Mouse (Mus musculus) CH12.LX (cell line): ENCODE measurements around the gene Mrnip. TPM values are rescaled to one million over a fixed set of nuclear protein-coding genes. Genes with fewer than 3 reads are reported as not detected.

ENCODE experiments used
- DNase-seq: peaks from one replicate; pipeline ENCODE4 v3.0.0-alpha.2; 2013; ENCODE audit errors: extremely low read depth
- H3K27ac ChIP-seq: 2 replicates; pipeline ENCODE4 v1.5.1; 2012; ENCODE audit warnings: low read depth, mild to moderate bottlenecking, control low read depth, moderate library complexity; ENCODE audit not compliant: insufficient read depth
- H3K27me3 ChIP-seq: replicated peaks from 2 replicates; pipeline ENCODE3; 2012; ENCODE audit warnings: inconsistent platforms
- H3K36me3 ChIP-seq, 2 experiments: replicated peaks in 1 of 2; 2 replicates each; pipeline versions ENCODE3 to v1.6.1; 2012; ENCODE audit warnings: inconsistent platforms in 1 of 2, low read length in 1 of 2, mild to moderate bottlenecking in 1 of 2, mixed read lengths in 1 of 2, moderate library complexity in 1 of 2; ENCODE audit not compliant: control insufficient read depth in 1 of 2, insufficient read depth in 1 of 2
- H3K4me1 ChIP-seq, 2 experiments: 2 replicates each; pipeline ENCODE4 v1.6.1; 2012; ENCODE audit warnings: inconsistent platforms in 1 of 2, moderate library complexity in 1 of 2; ENCODE audit not compliant: insufficient read depth in 2 of 2, control insufficient read depth in 1 of 2
- H3K4me2 ChIP-seq: 2 replicates; pipeline ENCODE4 v1.6.1; 2012; ENCODE audit warnings: low read depth, mild to moderate bottlenecking, control low read depth; ENCODE audit not compliant: poor library complexity, insufficient read depth, severe bottlenecking
- H3K4me3 ChIP-seq, 3 experiments: fragments of 150-350 bp in 1 of 3; sonication (generic) in 1 of 3; replicated peaks in 1 of 3; 2 replicates each; pipeline versions ENCODE3 to v1.5.1; 2011 to 2012; ENCODE audit warnings: low read depth in 2 of 3, low read length in 2 of 3, mild to moderate bottlenecking in 2 of 3, moderate library complexity in 2 of 3, control low read depth in 1 of 3, improper control_type of control experiment in 1 of 3, inconsistent platforms in 1 of 3, mixed read lengths in 1 of 3; ENCODE audit not compliant: poor library complexity in 1 of 3
- H3K79me2 ChIP-seq: replicated peaks from 2 replicates; pipeline ENCODE4 v1.6.1; 2012; ENCODE audit warnings: mild to moderate bottlenecking, moderate library complexity; ENCODE audit not compliant: control insufficient read depth, poor library complexity, insufficient read depth, severe bottlenecking; ENCODE audit errors: extremely low read depth
- H3K9ac ChIP-seq: 2 replicates; pipeline ENCODE4 v1.6.1; 2012; ENCODE audit warnings: low read depth, mild to moderate bottlenecking, control low read depth, moderate library complexity; ENCODE audit not compliant: insufficient read depth
- H3K9me3 ChIP-seq: replicated peaks from 2 replicates; pipeline ENCODE3; 2012; ENCODE audit warnings: low read length, inconsistent platforms, mixed read lengths
- BHLHE40 ChIP-seq: IDR thresholded peaks from 2 replicates; pipeline ENCODE4 v1.6.1; 2011; ENCODE audit warnings: mild to moderate bottlenecking, low read depth, low read length, improper control_type of control experiment
- CHD1 ChIP-seq: IDR thresholded peaks from 2 replicates; pipeline ENCODE4 v1.6.1; 2012; ENCODE audit warnings: low read depth, low read length, improper control_type of control experiment, inconsistent platforms
- CHD2 ChIP-seq: IDR thresholded peaks from 2 replicates; pipeline ENCODE4 v1.6.1; 2011; ENCODE audit warnings: low read length, improper control_type of control experiment
- ELF1 ChIP-seq: IDR thresholded peaks from 2 replicates; pipeline ENCODE4 v1.6.1; 2014; ENCODE audit warnings: low read depth, mild to moderate bottlenecking, inconsistent platforms, low read length, improper control_type of control experiment
- HCFC1 ChIP-seq: IDR thresholded peaks from 2 replicates; pipeline ENCODE4 v1.6.1; 2012; ENCODE audit warnings: low read depth, mild to moderate bottlenecking, inconsistent platforms, low read length, improper control_type of control experiment
- JUND ChIP-seq: conservative IDR thresholded peaks from 2 replicates; pipeline ENCODE4 v1.6.1; 2011; ENCODE audit warnings: low read depth, low read length, improper control_type of control experiment
- KAT2A ChIP-seq: IDR thresholded peaks from 2 replicates; pipeline ENCODE4 v1.6.1; 2012; ENCODE audit warnings: low read length, improper control_type of control experiment, inconsistent platforms; ENCODE audit not compliant: insufficient replicate concordance
- MAX ChIP-seq: IDR thresholded peaks from 2 replicates; pipeline ENCODE4 v1.6.1; 2011; ENCODE audit warnings: low read length, improper control_type of control experiment
- MXI1 ChIP-seq: IDR thresholded peaks from 2 replicates; pipeline ENCODE4 v1.6.1; 2011; ENCODE audit warnings: mild to moderate bottlenecking, low read depth, low read length, improper control_type of control experiment
- MYC ChIP-seq: IDR thresholded peaks from 2 replicates; pipeline ENCODE4 v1.6.1; 2011; ENCODE audit warnings: low read depth, mild to moderate bottlenecking, improper control_type of control experiment, low read length
- NELFE ChIP-seq: IDR thresholded peaks from 2 replicates; pipeline ENCODE4 v1.6.1; 2011; ENCODE audit warnings: low read depth, low read length, improper control_type of control experiment
- NRF1 ChIP-seq: IDR thresholded peaks from 2 replicates; pipeline ENCODE4 v1.6.1; 2014; ENCODE audit warnings: low read depth, mild to moderate bottlenecking, inconsistent platforms, low read length, improper control_type of control experiment, moderate library complexity
- PAX5 ChIP-seq: IDR thresholded peaks from 2 replicates; pipeline ENCODE4 v1.6.1; 2012; ENCODE audit warnings: low read length, inconsistent platforms, mixed read lengths
- POLR2A ChIP-seq: IDR thresholded peaks from 2 replicates; pipeline ENCODE4 v1.6.1; 2011; ENCODE audit warnings: low read depth, mild to moderate bottlenecking, improper control_type of control experiment, low read length
- SIN3A ChIP-seq: IDR thresholded peaks from 2 replicates; pipeline ENCODE4 v1.6.1; 2012; ENCODE audit warnings: low read length, improper control_type of control experiment, inconsistent platforms
- TCF12 ChIP-seq: IDR thresholded peaks from 2 replicates; pipeline ENCODE4 v1.6.1; 2014; ENCODE audit warnings: low read depth, mild to moderate bottlenecking, inconsistent platforms, low read length, improper control_type of control experiment
- ZC3H11A ChIP-seq: IDR thresholded peaks from 2 replicates; pipeline ENCODE4 v1.6.1; 2012; ENCODE audit warnings: low read depth, mild to moderate bottlenecking, inconsistent platforms, low read length, improper control_type of control experiment
- ZMIZ1 ChIP-seq: IDR thresholded peaks from 2 replicates; pipeline ENCODE4 v1.6.1; 2012; ENCODE audit warnings: low read depth, mild to moderate bottlenecking, inconsistent platforms, low read length, improper control_type of control experiment
- dilution Hi-C: fragments of 300-500 bp; cut with MboI; formaldehyde crosslinking; loops from 2 replicates; pipeline ENCODE4 v1.14.3; 2020; ENCODE audit warnings: low sequenced_read_pairs; ENCODE audit not compliant: extremely low pct_unique_long_range_greater_than_20kb, extremely low pct_ligation_motif_present
- in situ Hi-C: fragments of 300-500 bp; cut with MboI; formaldehyde crosslinking; loops from 3 replicates; pipeline ENCODE4 v1.14.3; 2019; ENCODE audit warnings: low sequenced_read_pairs, low pct_ligation_motif_present, low pct_unique_long_range_greater_than_20kb, mixed read lengths
- polyA plus RNA-seq: library from polyadenylated mRNA; unstranded; fragments of >175 nt; gene quantifications from 2 replicates; pipeline ENCODE4 v1.2.1, GENCODE M21; 2012; ENCODE audit warnings: low read depth; ENCODE audit not compliant: insufficient read length
- total RNA-seq, 2 experiments: library from RNA; depleted of rRNA; stranded (reverse); fragments of 300-350 nt in 1 of 2; fragments of >200 nt in 1 of 2; gene quantifications; 2 replicates each; pipeline ENCODE4 v1.2.3; 2012 to 2014

The Mrnip gene
- total and polyA plus RNA-seq, 3 experiments: 22.5 to 36.7 (median 29.7) TPM

- peak; percentile 54 for DNase-seq
- H3K4me2 ChIP-seq: peak overlapping the region; percentile 94
- H3K4me3 ChIP-seq: peak overlapping the region; percentile 67 to 88 (median 74)
- H3K9ac ChIP-seq: peak overlapping the region; percentile 85
- no peaks in the 10 kb centered on the region; the same call in 1 of the 2 replicates for H3K79me2 ChIP-seq
- H3K9me3 ChIP-seq: no peaks in the 10 kb centered on the region
- TF ChIP-seq CHD2 (peak; percentile 66), SIN3A (no peak), ZMIZ1 (no peak), MXI1 (peak; percentile 41; the same call in 1 of the 2 replicates), KAT2A (0 out of 2 replicates have a peak, but pooled peaks have one; percentile 54), CHD1 (peak; percentile 31; the same call in 1 of the 2 replicates), MAX (peak; percentile 80), ZC3H11A (no peak), PAX5 (no peak), NELFE (peak; percentile 11; the same call in 1 of the 2 replicates), POLR2A (no peak), JUND (0 out of 2 replicates have a peak, but pooled peaks have one; percentile 11), ELF1 (peak; percentile 12; the same call in 1 of the 2 replicates), HCFC1 (0 out of 2 replicates have a peak, but pooled peaks have one; percentile 1), BHLHE40 (peak; percentile 56; the same call in 1 of the 2 replicates), NRF1 (peak; percentile 55), TCF12 (no peak), MYC (peak; percentile 42; the same call in 1 of the 2 replicates)
- TF ChIP-seq, all 38 proteins: peak for 12
- peaks cover 0 to 23% of the 10 kb centered on the region in 2 experiments for H3K36me3 ChIP-seq
- peak overlapping the region; percentile 59 for H3K27ac ChIP-seq
- in situ Hi-C loops (loop anchor here (10.0 kb wide), 2 partner anchors 141 to 239 kb away; no protein-coding TSS in a partner anchor), dilution Hi-C loops (no loop called here)
- peaks cover 27 to 66% of the 10 kb centered on the region in 2 experiments for H3K4me1 ChIP-seq
- H3K27me3 ChIP-seq: no peaks in the 10 kb centered on the region
Observed at GRCm38 (mm10) chr11:50223783-50224662, 49.8 kb downstream of the Mrnip start.
